Mouse (Mus musculus) myocyte (in vitro differentiated cells): Measurements from ENCODE around the gene Myo16. TPM values are rescaled to one million over a fixed set of nuclear protein-coding genes. Genes with fewer than 3 reads are reported as not detected.

Source experiments
- H3K27me3 ChIP-seq: one replicate; pipeline ENCODE4 v1.6.1; 2011; ENCODE audit not compliant: control insufficient read depth, insufficient read depth, insufficient read length
- H3K36me3 ChIP-seq: one replicate; pipeline ENCODE4 v1.6.1; 2011; ENCODE audit not compliant: control insufficient read depth, insufficient read depth
- H3K4me2 ChIP-seq: one replicate; pipeline ENCODE4 v1.6.1; 2011; ENCODE audit warnings: low read depth, control low read depth
- H3K4me3 ChIP-seq: one replicate; pipeline ENCODE4 v1.5.1; 2011; ENCODE audit warnings: mild to moderate bottlenecking, control low read depth, moderate library complexity
- H3K79me2 ChIP-seq: one replicate; pipeline ENCODE4 v1.6.1; 2011; ENCODE audit not compliant: control insufficient read depth, insufficient read depth
- H3ac ChIP-seq: one replicate; pipeline ENCODE4 v1.6.1; 2011; ENCODE audit not compliant: control insufficient read depth, insufficient read length
- CEBPB ChIP-seq: IDR thresholded peaks from 2 replicates; pipeline ENCODE4 v1.6.1; 2011; ENCODE audit warnings: mild to moderate bottlenecking, moderate library complexity; ENCODE audit not compliant: poor library complexity, insufficient read depth, severe bottlenecking
- E2F4 ChIP-seq: IDR thresholded peaks from one replicate; pipeline ENCODE4 v1.6.1; 2011; ENCODE audit warnings: mild to moderate bottlenecking, control low read depth, moderate library complexity; ENCODE audit not compliant: insufficient read depth
- MAX ChIP-seq: IDR thresholded peaks from one replicate; pipeline ENCODE4 v1.6.1; 2011; ENCODE audit warnings: low read depth, mild to moderate bottlenecking, control low read depth
- MYOD1 ChIP-seq, 3 experiments: IDR thresholded peaks; one replicate each; pipeline ENCODE4 v1.6.1; 2011; ENCODE audit warnings: control low read depth in 2 of 3, low read depth in 2 of 3, mild to moderate bottlenecking in 2 of 3, moderate library complexity in 1 of 3; ENCODE audit not compliant: insufficient read length in 2 of 3, control insufficient read depth in 1 of 3
- MYOG ChIP-seq, 3 experiments: IDR thresholded peaks; one replicate each; pipeline ENCODE4 v1.6.1; 2011; ENCODE audit warnings: control low read depth in 2 of 3, low read depth in 2 of 3, mild to moderate bottlenecking in 2 of 3; ENCODE audit not compliant: insufficient read length in 2 of 3, control insufficient read depth in 1 of 3, insufficient read depth in 1 of 3
- POLR2A ChIP-seq: IDR thresholded peaks from one replicate; pipeline ENCODE4 v1.6.1; 2011; ENCODE audit warnings: low read depth, mild to moderate bottlenecking, control low read depth, moderate library complexity; ENCODE audit not compliant: insufficient read length
- POLR2AphosphoS2 ChIP-seq: IDR thresholded peaks from one replicate; pipeline ENCODE4 v1.6.1; 2011; ENCODE audit warnings: low read depth, control low read depth; ENCODE audit not compliant: insufficient read length
- REST ChIP-seq: IDR thresholded peaks from one replicate; pipeline ENCODE4 v1.6.1; 2011; ENCODE audit warnings: mild to moderate bottlenecking, control low read depth, moderate library complexity; ENCODE audit not compliant: insufficient read depth, insufficient read length
- SRF ChIP-seq: IDR thresholded peaks from one replicate; pipeline ENCODE4 v1.6.1; 2011; ENCODE audit warnings: low read depth; ENCODE audit not compliant: control insufficient read depth, insufficient read length
- TCF12 ChIP-seq: IDR thresholded peaks from one replicate; pipeline ENCODE4 v1.6.1; 2011; ENCODE audit warnings: mild to moderate bottlenecking, control low read depth; ENCODE audit not compliant: poor library complexity, insufficient read depth, severe bottlenecking
- TCF3 ChIP-seq: IDR thresholded peaks from one replicate; pipeline ENCODE4 v1.6.1; 2011; ENCODE audit warnings: low read depth, control low read depth; ENCODE audit not compliant: insufficient read length
- USF1 ChIP-seq: IDR thresholded peaks from one replicate; pipeline ENCODE4 v1.6.1; 2011; ENCODE audit warnings: low read depth, mild to moderate bottlenecking, control low read depth, moderate library complexity
- polyA plus RNA-seq: library from polyadenylated mRNA; unstranded; fragments of >200 nt; fragmentation: generic; extraction: Trizol; gene quantifications from one replicate; pipeline ENCODE4 v1.2.1, GENCODE M21; 2012; ENCODE audit warnings: missing spikeins

Gene Myo16
- polyA plus RNA-seq, 1 experiment: 0.01 TPM

DNA sequence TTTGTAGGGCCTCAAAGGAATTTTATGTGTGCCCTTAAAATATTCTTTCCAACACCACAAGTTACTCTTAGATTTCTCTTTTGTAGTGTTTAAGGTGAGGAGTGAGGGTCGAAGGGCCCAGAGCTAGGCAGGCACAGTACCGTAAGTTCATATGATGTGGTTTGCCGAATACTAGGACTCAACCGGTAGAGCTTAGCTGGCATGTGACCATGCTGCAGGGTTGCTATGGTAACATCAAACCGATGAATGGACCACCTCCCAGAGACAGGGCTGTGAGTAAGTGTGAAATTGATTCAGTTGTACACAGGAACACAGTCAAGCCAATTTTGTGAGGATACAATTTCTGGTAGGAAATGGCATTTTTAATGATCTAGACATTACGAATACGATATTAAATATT is 44.5 kb downstream of the Myo16 start:
- Histone ChIP-seq H3K36me3 (no peaks in the 10 kb centered on the region), H3K27me3 (no peaks in the 10 kb centered on the region), H3K4me3 (no peak overlapping the region), H3K79me2 (no peaks in the 10 kb centered on the region), H3K4me2 (no peak overlapping the region), H3ac (no peak overlapping the region)
- no peak for TF ChIP-seq SRF

GRCm38 (mm10) chr8:10199301-10199700 is 45.6 kb downstream of the Myo16 start:
- H3K36me3 ChIP-seq: no peaks in the 10 kb centered on the region
- no peak overlapping the region for H3K4me3 ChIP-seq
- H3K79me2 ChIP-seq: no peaks in the 10 kb centered on the region
- H3K4me2 ChIP-seq: no peak overlapping the region
- no peak overlapping the region for H3ac ChIP-seq
- H3K27me3 ChIP-seq: no peaks in the 10 kb centered on the region
- TF ChIP-seq MAX (no peak), MYOG (IDR thresholded peaks at IDR 0.05; ENCODE audit: control insufficient read depth in 1 of 3, insufficient read depth in 1 of 3, insufficient read length in 2 of 3, low read depth in 2 of 3) (no peak), E2F4 (no peak), POLR2AphosphoS2 (no peak), CEBPB (no peak), TCF12 (no peak), POLR2A (no peak), USF1 (no peak), MYOD1 (IDR thresholded peaks at IDR 0.05; ENCODE audit: control insufficient read depth in 1 of 3, insufficient read length in 2 of 3, low read depth in 2 of 3) (no peak), REST (no peak), SRF (no peak), TCF3 (no peak)

GRCm38 (mm10) chr8:10200042-10200441 is 46.3 kb downstream of the Myo16 start:
- Histone ChIP-seq H3ac (no peak overlapping the region), H3K79me2 (no peaks in the 10 kb centered on the region), H3K4me2 (no peak overlapping the region), H3K36me3 (no peaks in the 10 kb centered on the region), H3K27me3 (no peaks in the 10 kb centered on the region), H3K4me3 (no peak overlapping the region)
- TF ChIP-seq SRF (no peak), CEBPB (no peak), MYOD1 (IDR thresholded peaks at IDR 0.05; ENCODE audit: control insufficient read depth in 1 of 3, insufficient read length in 2 of 3, low read depth in 2 of 3) (no peak), TCF12 (no peak), REST (no peak), USF1 (no peak), E2F4 (no peak), POLR2A (no peak), POLR2AphosphoS2 (no peak), TCF3 (no peak), MYOG (IDR thresholded peaks at IDR 0.05; ENCODE audit: control insufficient read depth in 1 of 3, insufficient read depth in 1 of 3, insufficient read length in 2 of 3, low read depth in 2 of 3) (no peak)

- no peaks in the 10 kb centered on the region for H3K79me2 ChIP-seq
- TF ChIP-seq TCF3 (no peak), POLR2AphosphoS2 (no peak), POLR2A (no peak), SRF (no peak), MAX (no peak), CEBPB (no peak), USF1 (no peak), MYOD1 (IDR thresholded peaks at IDR 0.05; ENCODE audit: control insufficient read depth in 1 of 3, insufficient read length in 2 of 3, low read depth in 2 of 3) (no peak), REST (no peak), MYOG (IDR thresholded peaks at IDR 0.05; ENCODE audit: control insufficient read depth in 1 of 3, insufficient read depth in 1 of 3, insufficient read length in 2 of 3, low read depth in 2 of 3) (no peak), TCF12 (no peak), E2F4 (no peak)
- no peaks in the 10 kb centered on the region for H3K27me3 ChIP-seq
- no peaks in the 10 kb centered on the region for H3K36me3 ChIP-seq
- H3ac ChIP-seq: no peak overlapping the region
- no peak overlapping the region for H3K4me3 ChIP-seq
- H3K4me2 ChIP-seq: no peak overlapping the region
Observed at GRCm38 (mm10) chr8:10215023-10215422, 61.3 kb downstream of the Myo16 start.

DNA sequence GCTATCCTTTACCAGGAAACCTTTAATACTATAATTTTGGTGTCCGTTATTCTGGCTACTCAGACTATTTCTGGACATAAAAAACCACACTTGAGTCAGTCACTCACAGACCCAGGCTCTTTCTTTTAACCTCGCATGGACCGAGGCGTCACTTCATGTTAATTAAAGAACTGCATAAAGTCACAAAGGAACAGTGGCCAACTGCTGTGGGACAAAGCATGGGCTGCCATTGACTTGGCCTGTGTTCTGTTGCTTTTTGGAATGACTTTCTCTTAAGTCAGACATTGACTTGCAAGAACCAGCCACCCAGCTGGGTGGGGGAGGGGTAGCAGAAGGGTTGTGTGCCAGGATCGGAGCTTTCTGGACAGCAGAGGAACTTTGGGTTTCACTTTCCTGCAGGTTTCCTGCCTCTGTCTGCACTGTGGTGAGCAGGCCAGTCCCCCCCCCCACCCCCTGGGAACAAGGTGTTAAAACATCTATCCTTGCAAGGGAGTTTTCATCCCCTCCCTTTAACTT is 66.1 kb downstream of the Myo16 start:
- no peak overlapping the region for H3K4me2 ChIP-seq
- H3K36me3 ChIP-seq: no peaks in the 10 kb centered on the region
- no peak overlapping the region for H3K4me3 ChIP-seq
- H3ac ChIP-seq: no peak overlapping the region
- H3K79me2 ChIP-seq: no peaks in the 10 kb centered on the region
- H3K27me3 ChIP-seq: no peaks in the 10 kb centered on the region
- TF ChIP-seq POLR2A (no peak), SRF (no peak), TCF3 (no peak), MYOG (IDR thresholded peaks at IDR 0.05; ENCODE audit: control insufficient read depth in 1 of 3, insufficient read depth in 1 of 3, insufficient read length in 2 of 3, low read depth in 2 of 3) (no peak), TCF12 (no peak), USF1 (no peak), MYOD1 (IDR thresholded peaks at IDR 0.05; ENCODE audit: control insufficient read depth in 1 of 3, insufficient read length in 2 of 3, low read depth in 2 of 3) (no peak), MAX (no peak), REST (no peak), POLR2AphosphoS2 (no peak), CEBPB (no peak), E2F4 (no peak)
